Mouse (Mus musculus) myocyte (in vitro differentiated cells): ENCODE data around the gene Fcamr. TPM values are rescaled to one million over a fixed set of nuclear protein-coding genes. Genes with fewer than 3 reads are reported as not detected.

Experiments
- H3K27me3 ChIP-seq: one replicate; pipeline ENCODE4 v1.6.1; 2011; ENCODE audit not compliant: control insufficient read depth, insufficient read depth, insufficient read length
- H3K36me3 ChIP-seq: one replicate; pipeline ENCODE4 v1.6.1; 2011; ENCODE audit not compliant: control insufficient read depth, insufficient read depth
- H3K4me2 ChIP-seq: one replicate; pipeline ENCODE4 v1.6.1; 2011; ENCODE audit warnings: low read depth, control low read depth
- H3K4me3 ChIP-seq: one replicate; pipeline ENCODE4 v1.5.1; 2011; ENCODE audit warnings: mild to moderate bottlenecking, control low read depth, moderate library complexity
- H3K79me2 ChIP-seq: one replicate; pipeline ENCODE4 v1.6.1; 2011; ENCODE audit not compliant: control insufficient read depth, insufficient read depth
- H3ac ChIP-seq: one replicate; pipeline ENCODE4 v1.6.1; 2011; ENCODE audit not compliant: control insufficient read depth, insufficient read length
- CEBPB ChIP-seq: IDR thresholded peaks from 2 replicates; pipeline ENCODE4 v1.6.1; 2011; ENCODE audit warnings: mild to moderate bottlenecking, moderate library complexity; ENCODE audit not compliant: poor library complexity, insufficient read depth, severe bottlenecking
- E2F4 ChIP-seq: IDR thresholded peaks from one replicate; pipeline ENCODE4 v1.6.1; 2011; ENCODE audit warnings: mild to moderate bottlenecking, control low read depth, moderate library complexity; ENCODE audit not compliant: insufficient read depth
- MAX ChIP-seq: IDR thresholded peaks from one replicate; pipeline ENCODE4 v1.6.1; 2011; ENCODE audit warnings: low read depth, mild to moderate bottlenecking, control low read depth
- MYOD1 ChIP-seq, 3 experiments: IDR thresholded peaks; one replicate each; pipeline ENCODE4 v1.6.1; 2011; ENCODE audit warnings: control low read depth in 2 of 3, low read depth in 2 of 3, mild to moderate bottlenecking in 2 of 3, moderate library complexity in 1 of 3; ENCODE audit not compliant: insufficient read length in 2 of 3, control insufficient read depth in 1 of 3
- MYOG ChIP-seq, 3 experiments: IDR thresholded peaks; one replicate each; pipeline ENCODE4 v1.6.1; 2011; ENCODE audit warnings: control low read depth in 2 of 3, low read depth in 2 of 3, mild to moderate bottlenecking in 2 of 3; ENCODE audit not compliant: insufficient read length in 2 of 3, control insufficient read depth in 1 of 3, insufficient read depth in 1 of 3
- POLR2A ChIP-seq: IDR thresholded peaks from one replicate; pipeline ENCODE4 v1.6.1; 2011; ENCODE audit warnings: low read depth, mild to moderate bottlenecking, control low read depth, moderate library complexity; ENCODE audit not compliant: insufficient read length
- POLR2AphosphoS2 ChIP-seq: IDR thresholded peaks from one replicate; pipeline ENCODE4 v1.6.1; 2011; ENCODE audit warnings: low read depth, control low read depth; ENCODE audit not compliant: insufficient read length
- REST ChIP-seq: IDR thresholded peaks from one replicate; pipeline ENCODE4 v1.6.1; 2011; ENCODE audit warnings: mild to moderate bottlenecking, control low read depth, moderate library complexity; ENCODE audit not compliant: insufficient read depth, insufficient read length
- SRF ChIP-seq: IDR thresholded peaks from one replicate; pipeline ENCODE4 v1.6.1; 2011; ENCODE audit warnings: low read depth; ENCODE audit not compliant: control insufficient read depth, insufficient read length
- TCF12 ChIP-seq: IDR thresholded peaks from one replicate; pipeline ENCODE4 v1.6.1; 2011; ENCODE audit warnings: mild to moderate bottlenecking, control low read depth; ENCODE audit not compliant: poor library complexity, insufficient read depth, severe bottlenecking
- TCF3 ChIP-seq: IDR thresholded peaks from one replicate; pipeline ENCODE4 v1.6.1; 2011; ENCODE audit warnings: low read depth, control low read depth; ENCODE audit not compliant: insufficient read length
- USF1 ChIP-seq: IDR thresholded peaks from one replicate; pipeline ENCODE4 v1.6.1; 2011; ENCODE audit warnings: low read depth, mild to moderate bottlenecking, control low read depth, moderate library complexity
- polyA plus RNA-seq: library from polyadenylated mRNA; unstranded; fragments of >200 nt; fragmentation: generic; extraction: Trizol; gene quantifications from one replicate; pipeline ENCODE4 v1.2.1, GENCODE M21; 2012; ENCODE audit warnings: missing spikeins

Gene Fcamr
- polyA plus RNA-seq, 1 experiment: not detected

DNA sequence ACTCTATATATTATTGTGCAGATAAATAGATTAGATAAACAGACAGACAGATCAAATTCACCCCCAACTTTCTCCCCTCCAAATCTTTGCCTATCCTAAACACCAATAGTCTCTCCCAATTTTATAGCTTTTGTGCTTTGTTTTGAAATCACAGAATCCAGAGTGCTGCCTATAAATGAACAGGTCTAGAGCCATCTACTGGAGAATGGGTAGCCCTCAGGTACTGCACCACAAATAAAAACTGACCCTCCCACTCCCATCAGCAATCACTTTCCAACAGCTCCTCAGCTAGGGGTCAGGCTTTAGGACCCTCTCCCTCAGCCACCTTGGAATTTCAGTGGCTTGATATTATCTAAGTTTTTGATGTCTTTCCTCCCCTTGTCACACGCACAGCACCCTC, 24.1 kb upstream of the Fcamr start:
- Histone ChIP-seq H3K79me2 (no peaks in the 10 kb centered on the region), H3ac (no peak overlapping the region), H3K4me3 (no peak overlapping the region), H3K4me2 (no peak overlapping the region), H3K27me3 (no peaks in the 10 kb centered on the region), H3K36me3 (no peaks in the 10 kb centered on the region)
- TF ChIP-seq MYOG (IDR thresholded peaks at IDR 0.05; ENCODE audit: control insufficient read depth in 1 of 3, insufficient read depth in 1 of 3, insufficient read length in 2 of 3, low read depth in 2 of 3): no peak
- TF ChIP-seq MYOD1 (IDR thresholded peaks at IDR 0.05; ENCODE audit: control insufficient read depth in 1 of 3, insufficient read length in 2 of 3, low read depth in 2 of 3): no peak
- no peak for TF ChIP-seq REST
- no peak for TF ChIP-seq SRF
- no peak for TF ChIP-seq USF1
- TF ChIP-seq CEBPB: no peak
- no peak for TF ChIP-seq POLR2A
- no peak for TF ChIP-seq MAX
- no peak for TF ChIP-seq TCF12
- TF ChIP-seq POLR2AphosphoS2: no peak
- TF ChIP-seq E2F4: no peak
- no peak for TF ChIP-seq TCF3

DNA sequence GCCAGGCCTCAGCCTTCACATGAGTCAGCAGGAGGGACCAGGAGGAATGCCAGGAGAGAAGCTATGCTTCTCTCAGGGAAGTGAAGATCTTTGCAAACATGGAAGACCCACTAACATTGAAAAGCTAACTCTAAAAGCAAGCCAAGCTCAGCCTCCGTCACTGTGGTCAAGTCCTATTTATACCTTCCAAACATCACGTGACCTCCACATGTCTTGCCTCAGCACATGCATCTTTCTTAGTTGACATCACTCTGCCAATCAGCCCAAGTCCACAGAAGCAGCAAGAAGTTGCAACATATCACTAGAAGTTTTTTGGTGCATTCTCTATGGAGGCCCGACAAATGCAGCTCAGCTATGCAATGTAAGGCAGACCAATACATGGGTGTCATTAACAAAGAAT, 20.8 kb upstream of the Fcamr start:
- TF ChIP-seq SRF: no peak
- TF ChIP-seq MYOG (IDR thresholded peaks at IDR 0.05; ENCODE audit: control insufficient read depth in 1 of 3, insufficient read depth in 1 of 3, insufficient read length in 2 of 3, low read depth in 2 of 3): no peak
- TF ChIP-seq MYOD1 (IDR thresholded peaks at IDR 0.05; ENCODE audit: control insufficient read depth in 1 of 3, insufficient read length in 2 of 3, low read depth in 2 of 3): no peak
- TF ChIP-seq E2F4: no peak
- TF ChIP-seq TCF3: no peak
- no peak for TF ChIP-seq USF1
- TF ChIP-seq REST: no peak
- TF ChIP-seq TCF12: no peak
- no peak for TF ChIP-seq CEBPB
- TF ChIP-seq POLR2AphosphoS2: no peak
- TF ChIP-seq POLR2A: no peak
- no peak for TF ChIP-seq MAX
- Histone ChIP-seq H3K4me2 (no peak overlapping the region), H3ac (no peak overlapping the region), H3K4me3 (no peak overlapping the region), H3K27me3 (peaks cover 4% of the 10 kb centered on the region), H3K36me3 (no peaks in the 10 kb centered on the region), H3K79me2 (no peaks in the 10 kb centered on the region)

DNA sequence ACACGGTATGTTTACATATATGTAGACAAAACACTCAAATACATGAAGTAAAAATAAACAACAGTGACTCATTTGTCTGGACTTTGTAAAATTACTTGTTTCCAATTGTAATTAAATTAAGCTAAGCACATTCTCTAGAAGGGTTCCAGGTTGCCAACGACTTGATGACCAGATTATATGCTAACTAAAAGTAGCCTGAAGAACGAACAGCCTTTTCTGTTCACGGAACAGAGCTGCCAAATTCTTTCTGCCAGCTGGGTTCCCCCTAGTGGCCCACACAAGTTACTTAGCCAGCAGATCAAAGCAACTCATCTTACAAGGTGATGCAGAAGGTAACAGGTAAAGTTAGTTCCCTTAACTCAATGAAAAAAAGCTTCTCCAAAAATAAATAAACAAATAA, 16.6 kb upstream of the Fcamr start:
- Histone ChIP-seq H3K4me3 (no peak overlapping the region), H3K4me2 (no peak overlapping the region), H3K79me2 (no peaks in the 10 kb centered on the region), H3ac (no peak overlapping the region), H3K36me3 (no peaks in the 10 kb centered on the region), H3K27me3 (peaks cover 4% of the 10 kb centered on the region)
- TF ChIP-seq SRF (no peak), MYOD1 (IDR thresholded peaks at IDR 0.05; ENCODE audit: control insufficient read depth in 1 of 3, insufficient read length in 2 of 3, low read depth in 2 of 3) (no peak), USF1 (no peak), POLR2AphosphoS2 (no peak), E2F4 (no peak), POLR2A (no peak), MAX (no peak), TCF12 (no peak), REST (no peak)

DNA sequence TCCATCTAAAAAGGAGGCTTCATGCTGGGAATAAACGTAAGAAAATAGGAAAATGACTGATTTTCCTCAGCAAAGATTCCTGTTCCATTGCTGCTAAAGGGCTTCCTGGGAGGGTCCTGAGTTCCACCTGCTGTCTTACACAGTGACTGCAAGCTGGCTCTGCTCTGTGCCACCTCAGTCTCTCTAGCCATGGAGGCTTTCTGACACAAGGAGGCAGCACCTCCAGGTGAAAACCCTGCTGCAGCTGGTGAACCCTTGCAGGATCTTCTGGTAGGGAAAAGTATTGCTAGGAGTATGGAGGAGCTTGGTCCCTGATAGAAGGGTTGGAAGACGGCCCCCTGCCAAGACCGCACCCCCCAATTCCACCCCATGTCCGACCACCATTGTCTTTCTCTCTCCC, 13.7 kb upstream of the Fcamr start:
- H3K79me2 ChIP-seq: no peaks in the 10 kb centered on the region
- peaks cover 4% of the 10 kb centered on the region for H3K27me3 ChIP-seq
- H3ac ChIP-seq: no peak overlapping the region
- H3K4me2 ChIP-seq: no peak overlapping the region
- H3K36me3 ChIP-seq: no peaks in the 10 kb centered on the region
- H3K4me3 ChIP-seq: no peak overlapping the region
- no peak for TF ChIP-seq E2F4
- no peak for TF ChIP-seq REST
- TF ChIP-seq POLR2AphosphoS2: no peak
- TF ChIP-seq CEBPB: no peak

DNA sequence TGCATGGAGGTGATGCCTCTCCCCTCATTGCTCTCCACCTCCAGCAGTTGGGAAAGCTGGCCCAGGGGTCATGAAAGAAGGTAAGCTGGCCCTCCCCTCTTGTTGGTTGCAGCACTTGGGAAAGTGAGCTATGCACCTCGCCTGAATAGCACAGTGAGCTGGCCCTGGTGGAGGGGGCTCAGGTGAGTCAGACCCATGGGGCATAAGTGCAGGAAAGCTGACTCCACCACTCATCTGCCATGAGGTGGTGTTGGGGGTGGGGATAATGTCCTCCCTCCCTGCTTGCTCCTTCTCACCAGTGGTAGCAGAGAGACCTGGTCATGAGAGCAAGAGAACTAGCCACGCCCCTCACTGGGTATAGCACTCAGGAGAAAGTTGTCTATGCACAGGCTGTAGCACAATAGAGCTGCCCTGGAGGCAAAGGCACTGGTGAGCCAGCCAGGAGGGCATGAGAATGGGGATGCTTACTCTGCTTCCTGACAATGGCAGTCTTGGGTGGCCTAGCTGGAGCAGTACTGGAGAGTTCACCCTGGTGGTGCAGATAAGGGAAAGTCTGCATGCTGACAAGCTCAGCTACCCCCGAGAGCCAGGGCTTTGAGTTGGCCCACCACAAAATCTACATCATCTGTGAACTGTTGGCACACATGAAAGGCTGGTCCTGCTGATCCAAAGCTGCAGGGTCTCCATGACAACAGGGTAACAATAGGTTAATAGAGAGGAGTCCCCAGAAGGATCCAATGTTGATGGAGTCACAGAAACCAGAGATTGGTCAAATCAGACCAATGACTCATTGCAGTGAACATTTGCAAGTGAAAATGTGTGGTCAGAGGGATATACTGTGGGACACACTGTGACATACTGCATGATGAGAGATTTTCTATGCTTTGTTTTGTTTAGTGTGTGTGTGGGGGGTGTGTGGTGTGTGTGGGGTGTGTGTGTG, 10.9 kb upstream of the Fcamr start:
- Histone ChIP-seq H3K4me3 (no peak overlapping the region), H3ac (no peak overlapping the region), H3K4me2 (no peak overlapping the region), H3K36me3 (no peaks in the 10 kb centered on the region), H3K79me2 (no peaks in the 10 kb centered on the region), H3K27me3 (no peaks in the 10 kb centered on the region)
- TF ChIP-seq SRF: no peak
- no peak for TF ChIP-seq TCF12
- TF ChIP-seq MAX: no peak
- TF ChIP-seq POLR2A: no peak
- no peak for TF ChIP-seq POLR2AphosphoS2
- TF ChIP-seq TCF3: no peak
- no peak for TF ChIP-seq USF1
- no peak for TF ChIP-seq E2F4
- no peak for TF ChIP-seq CEBPB
- no peak for TF ChIP-seq REST
- TF ChIP-seq MYOG (IDR thresholded peaks at IDR 0.05; ENCODE audit: control insufficient read depth in 1 of 3, insufficient read depth in 1 of 3, insufficient read length in 2 of 3, low read depth in 2 of 3): no peak
- TF ChIP-seq MYOD1 (IDR thresholded peaks at IDR 0.05; ENCODE audit: control insufficient read depth in 1 of 3, insufficient read length in 2 of 3, low read depth in 2 of 3): no peak
